Mouse (Mus musculus) forebrain, embryonic 14.5 days (tissue): ENCODE measurements at regions not wholly inside any gene's neighbourhood (a gene's known extent, or its start where the extent isn't known, plus 50 kb on each side); places are given as distances from the start of the nearest gene placed in this dataset.

Source experiments
- ATAC-seq: fragments of 200-750 bp; cut with Nextera tagmentation; 2 replicates; pipeline ENCODE4 v1.8.0; 2017; ENCODE audit warnings: mild to moderate bottlenecking, moderate library complexity
- DNase-seq: peaks from one replicate; pipeline ENCODE4 v3.0.0-alpha.2; 2015; ENCODE audit warnings: low spot score
- H3K27ac ChIP-seq: fragments of 300-500 bp; sonication (generic); 2 replicates; pipeline ENCODE4 v1.5.1; 2014; ENCODE audit warnings: low read depth, mild to moderate bottlenecking, control low read depth, low read length, moderate library complexity
- H3K27me3 ChIP-seq: fragments of 300-500 bp; sonication (generic); replicated peaks from 2 replicates; pipeline ENCODE4 v1.6.1; 2014; ENCODE audit warnings: low read length, control low read depth, mixed read lengths; ENCODE audit not compliant: control insufficient read depth, insufficient read depth
- H3K36me3 ChIP-seq: fragments of 300-500 bp; sonication (generic); 2 replicates; pipeline ENCODE4 v1.6.1; 2014; ENCODE audit warnings: low read length, control low read depth; ENCODE audit not compliant: control insufficient read depth, insufficient read depth
- H3K4me1 ChIP-seq: fragments of 300-500 bp; sonication (generic); 2 replicates; pipeline ENCODE4 v1.6.1; 2014; ENCODE audit warnings: antibody characterized with exemption, low read length, control low read depth; ENCODE audit not compliant: control insufficient read depth, insufficient read depth
- H3K4me2 ChIP-seq: fragments of 300-500 bp; sonication (generic); 2 replicates; pipeline ENCODE4 v1.6.1; 2014; ENCODE audit warnings: mild to moderate bottlenecking, control low read depth, low read length
- H3K4me3 ChIP-seq: fragments of 300-500 bp; sonication (generic); 2 replicates; pipeline ENCODE4 v1.5.1; 2014; ENCODE audit warnings: low read depth, low read length, control low read depth
- H3K9ac ChIP-seq: fragments of 300-500 bp; sonication (generic); 2 replicates; pipeline ENCODE4 v1.6.1; 2014; ENCODE audit warnings: mild to moderate bottlenecking, low read length, control low read depth, moderate library complexity
- H3K9me3 ChIP-seq: fragments of 300-500 bp; sonication (generic); replicated peaks from 2 replicates; pipeline ENCODE4 v1.6.1; 2016; ENCODE audit warnings: low read length, control low read depth, mixed read lengths; ENCODE audit not compliant: control insufficient read depth
- WGBS: fragments of 180-500 bp; shearing (Covaris S2); extraction: QIAGEN DNeasy Blood & Tissue Kit; methylation state at CpG from one replicate; pipeline ENCODE4 v1.1.7; 2014; 5-methylcytosine and 5-hydroxymethylcytosine counted together

DNA sequence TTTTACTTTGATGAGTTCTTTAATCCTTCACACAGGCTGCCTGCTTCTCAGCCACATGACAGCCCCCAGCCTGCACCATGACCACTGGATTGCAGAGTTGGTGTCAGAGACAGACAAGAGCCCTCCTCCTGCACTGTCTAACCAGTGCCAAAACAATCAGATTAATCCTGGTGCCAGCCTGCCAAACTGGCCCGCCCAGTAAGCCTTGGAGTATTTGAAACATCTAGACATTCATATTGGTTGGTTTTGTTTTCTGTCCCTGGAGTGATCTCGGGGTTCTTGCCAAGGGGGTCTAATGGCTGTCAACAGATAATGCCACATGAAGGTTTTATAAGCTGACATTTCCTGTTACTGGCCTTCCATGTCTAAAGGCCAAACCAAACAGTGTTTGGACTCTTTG lies 339.2 kb downstream of the Ankrd50 start:
- no peak overlapping the region for H3K4me3 ChIP-seq
- H3K9me3 ChIP-seq: no peaks in the 10 kb centered on the region
- DNase-seq (no peak), ATAC-seq (no peak)
- H3K9ac ChIP-seq: no peak overlapping the region
- WGBS: 75% methylated on average over 2 of the region's 2 CpGs
- H3K36me3 ChIP-seq: no peaks in the 10 kb centered on the region
- no peaks in the 10 kb centered on the region for H3K27me3 ChIP-seq
- no peak overlapping the region for H3K4me2 ChIP-seq
- H3K27ac ChIP-seq: no peak overlapping the region
- peaks cover 9% of the 10 kb centered on the region; the same call in 1 of the 2 replicates for H3K4me1 ChIP-seq

DNA sequence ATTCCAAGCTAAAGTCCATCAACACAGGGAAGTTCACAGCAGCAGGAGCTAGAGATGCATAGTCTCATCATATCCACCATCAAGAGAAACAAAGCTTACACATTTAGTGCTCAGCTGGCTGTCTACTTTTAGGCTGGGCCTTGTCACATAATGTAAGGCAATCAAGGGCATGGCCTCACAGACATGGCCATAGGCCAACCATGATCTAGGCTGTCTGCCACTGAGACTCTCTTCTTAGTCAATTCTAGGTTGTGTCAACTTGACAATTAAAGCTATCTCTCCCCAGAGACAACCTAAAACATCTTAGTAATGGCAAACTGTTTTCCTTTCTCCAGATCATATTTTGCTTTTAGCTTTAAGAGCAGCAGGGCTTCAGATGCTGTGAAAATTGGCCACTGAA lies 340.0 kb downstream of the Ankrd50 start:
- H3K36me3 ChIP-seq: no peaks in the 10 kb centered on the region
- no peak overlapping the region for H3K4me3 ChIP-seq
- ATAC-seq (no peak), DNase-seq (no peak)
- H3K4me2 ChIP-seq: no peak overlapping the region
- no peaks in the 10 kb centered on the region for H3K27me3 ChIP-seq
- H3K9ac ChIP-seq: no peak overlapping the region
- H3K4me1 ChIP-seq: peaks cover 9% of the 10 kb centered on the region; the same call in 1 of the 2 replicates
- H3K27ac ChIP-seq: no peak overlapping the region
- H3K9me3 ChIP-seq: no peaks in the 10 kb centered on the region

DNA sequence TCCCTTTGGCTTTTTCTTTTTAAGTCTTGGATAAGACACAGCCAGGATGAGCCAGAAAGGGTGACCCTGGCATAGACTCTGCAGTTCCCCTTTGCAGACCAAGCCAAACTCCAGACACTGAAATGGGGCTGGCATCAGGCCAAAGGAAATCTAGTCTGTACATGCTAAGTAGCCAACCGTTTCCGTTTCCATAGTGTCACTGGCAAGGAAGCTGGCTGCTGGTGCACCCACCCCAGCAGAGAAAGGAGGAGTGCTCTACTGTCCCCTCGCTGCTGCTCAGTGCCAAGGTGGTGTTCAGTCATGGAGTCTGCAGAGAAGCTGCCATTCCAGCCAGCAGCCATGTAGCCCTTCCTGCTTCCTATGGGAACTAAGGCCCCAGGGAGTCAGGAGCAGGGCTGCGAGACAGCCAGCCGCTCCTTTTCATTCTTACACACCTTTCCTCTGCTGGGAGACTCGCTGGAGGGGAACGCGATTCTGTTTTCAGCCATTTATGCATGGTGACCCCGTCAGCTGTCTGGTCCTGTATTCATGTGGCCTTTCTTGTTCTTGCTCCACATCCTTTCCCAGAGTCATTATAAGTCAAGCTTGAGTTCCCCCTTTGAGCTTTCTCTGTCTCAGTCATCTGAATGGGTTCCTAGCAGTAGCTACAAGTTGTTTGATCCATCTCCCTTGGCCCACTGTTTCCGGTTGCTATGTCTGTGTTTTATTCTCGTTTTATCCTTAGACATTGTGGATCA lies 341.3 kb downstream of the Ankrd50 start:
- H3K4me3 ChIP-seq: no peak overlapping the region
- no peaks in the 10 kb centered on the region for H3K36me3 ChIP-seq
- no peaks in the 10 kb centered on the region for H3K9me3 ChIP-seq
- WGBS: 31% methylated on average over 11 of the region's 11 CpGs
- H3K4me1 ChIP-seq: peaks cover 9% of the 10 kb centered on the region; the same call in 1 of the 2 replicates
- H3K9ac ChIP-seq: no peak overlapping the region
- H3K4me2 ChIP-seq: 0 out of 2 replicates have a peak overlapping the region, but pooled peaks have one; percentile 10
- H3K27ac ChIP-seq: no peak overlapping the region
- DNase-seq (peak; percentile 91), ATAC-seq (peak; percentile 88)
- H3K27me3 ChIP-seq: no peaks in the 10 kb centered on the region

DNA sequence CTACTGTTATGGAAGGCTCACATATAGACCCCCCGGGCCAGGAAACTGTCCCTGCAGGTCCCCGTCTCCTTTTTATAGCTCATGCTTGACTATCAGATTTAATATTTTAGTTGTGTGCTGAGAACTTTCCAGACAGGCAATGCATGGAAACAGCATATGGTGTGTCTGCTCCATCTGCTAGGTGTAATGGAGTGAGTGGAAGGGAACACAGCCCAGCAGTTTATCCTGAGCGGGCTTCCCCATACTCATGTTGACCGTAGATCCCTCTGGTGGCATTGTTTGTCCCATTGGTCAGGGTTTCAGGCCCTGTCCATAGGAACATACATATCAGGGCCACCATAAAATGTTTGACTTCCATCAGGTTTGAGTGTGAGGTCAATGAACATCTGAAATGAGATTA lies 345.3 kb downstream of the Ankrd50 start:
- Histone ChIP-seq H3K27ac (no peak overlapping the region), H3K4me2 (no peak overlapping the region), H3K9ac (no peak overlapping the region), H3K36me3 (no peaks in the 10 kb centered on the region), H3K9me3 (no peaks in the 10 kb centered on the region), H3K4me3 (no peak overlapping the region), H3K27me3 (no peaks in the 10 kb centered on the region), H3K4me1 (peaks cover 9% of the 10 kb centered on the region; the same call in 1 of the 2 replicates)
- 87% methylated on average over 4 of the region's 4 CpGs for WGBS
- DNase-seq (no peak), ATAC-seq (no peak)

DNA sequence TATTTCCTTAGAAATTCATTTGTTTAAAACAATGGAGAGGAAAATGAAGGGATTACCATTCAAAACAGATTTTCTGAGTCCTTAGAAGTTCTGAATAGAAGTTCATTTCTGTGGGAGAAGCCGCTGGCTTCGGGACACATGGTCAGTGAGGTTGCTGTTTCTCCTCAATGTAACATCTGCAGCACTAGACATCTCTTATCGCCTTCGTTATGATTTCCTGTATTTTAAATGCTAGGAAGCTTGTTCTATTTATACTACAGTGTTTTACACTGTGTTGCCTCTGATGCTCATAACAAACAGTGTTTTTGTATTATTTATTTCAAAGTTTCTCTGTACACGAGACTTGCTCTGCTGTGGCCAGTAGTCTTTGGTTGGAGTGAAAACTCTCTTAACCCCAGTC lies 346.6 kb downstream of the Ankrd50 start:
- 47% methylated on average over 5 of the region's 5 CpGs for WGBS

DNA sequence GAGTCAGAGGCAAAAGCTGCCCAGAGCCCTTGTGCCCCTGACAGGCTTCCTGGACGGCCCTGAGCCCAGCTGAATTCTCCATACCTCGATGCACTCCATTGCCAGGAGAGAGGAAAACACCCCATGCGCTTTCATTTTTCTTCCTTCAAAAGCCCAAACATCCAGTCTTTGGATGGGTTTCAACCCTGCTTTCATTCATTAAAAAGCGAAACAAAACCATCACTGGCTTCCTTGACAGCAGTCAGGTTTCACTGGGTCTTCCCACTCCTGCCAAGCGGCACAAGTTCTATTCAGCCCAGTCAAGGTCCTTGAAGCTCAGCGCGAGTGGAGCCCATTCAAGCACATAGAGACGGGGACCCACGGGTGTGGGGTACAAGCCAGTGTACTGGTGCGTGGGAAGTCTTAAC lies 348.8 kb downstream of the Ankrd50 start:
- DNase-seq: peak; percentile 36
- H3K4me3 ChIP-seq: no peak overlapping the region
- no peaks in the 10 kb centered on the region for H3K9me3 ChIP-seq
- ATAC-seq: no peak
- 49% methylated on average over 10 of the region's 10 CpGs for WGBS
- no peaks in the 10 kb centered on the region for H3K27me3 ChIP-seq
- no peak overlapping the region for H3K27ac ChIP-seq
- no peaks in the 10 kb centered on the region for H3K36me3 ChIP-seq
- H3K4me1 ChIP-seq: no peaks in the 10 kb centered on the region
- no peak overlapping the region for H3K9ac ChIP-seq
- H3K4me2 ChIP-seq: no peak overlapping the region

More for the DNA sequence above, 346.6 kb downstream of the Ankrd50 start:
- H3K4me2 ChIP-seq: no peak overlapping the region
- H3K27ac ChIP-seq: no peak overlapping the region
- no peaks in the 10 kb centered on the region for H3K9me3 ChIP-seq
- peaks cover 2% of the 10 kb centered on the region; the same call in 1 of the 2 replicates for H3K4me1 ChIP-seq
- ATAC-seq (no peak), DNase-seq (no peak)
- no peak overlapping the region for H3K4me3 ChIP-seq
- H3K9ac ChIP-seq: no peak overlapping the region
- no peaks in the 10 kb centered on the region for H3K27me3 ChIP-seq
- no peaks in the 10 kb centered on the region for H3K36me3 ChIP-seq

DNA sequence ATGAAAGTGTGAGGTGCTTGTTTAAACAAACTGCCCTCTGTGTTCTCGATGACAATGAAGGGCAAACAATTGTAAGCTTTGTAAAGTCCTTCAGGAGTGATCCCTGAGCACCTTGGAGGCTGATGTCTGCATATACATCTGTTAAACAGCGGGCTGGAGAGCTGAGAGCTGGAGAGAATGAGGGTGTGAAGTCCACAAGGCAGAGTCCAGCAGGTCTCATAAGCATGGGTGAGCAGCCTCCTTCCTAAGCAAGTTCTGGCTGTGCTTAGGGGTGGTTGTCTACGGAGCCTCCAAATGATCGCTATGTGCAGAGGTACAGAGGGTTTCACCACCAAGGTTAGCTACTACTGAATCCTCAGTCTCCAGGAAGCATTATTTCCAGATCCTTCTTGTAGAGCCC lies 350.2 kb downstream of the Ankrd50 start:
- Histone ChIP-seq H3K9ac (no peak overlapping the region), H3K4me2 (no peak overlapping the region), H3K36me3 (no peaks in the 10 kb centered on the region), H3K27me3 (no peaks in the 10 kb centered on the region), H3K27ac (no peak overlapping the region), H3K4me1 (no peaks in the 10 kb centered on the region), H3K4me3 (no peak overlapping the region), H3K9me3 (no peaks in the 10 kb centered on the region)
- ATAC-seq (no peak), DNase-seq (no peak)
- 91% methylated on average over 4 of the region's 4 CpGs for WGBS

DNA sequence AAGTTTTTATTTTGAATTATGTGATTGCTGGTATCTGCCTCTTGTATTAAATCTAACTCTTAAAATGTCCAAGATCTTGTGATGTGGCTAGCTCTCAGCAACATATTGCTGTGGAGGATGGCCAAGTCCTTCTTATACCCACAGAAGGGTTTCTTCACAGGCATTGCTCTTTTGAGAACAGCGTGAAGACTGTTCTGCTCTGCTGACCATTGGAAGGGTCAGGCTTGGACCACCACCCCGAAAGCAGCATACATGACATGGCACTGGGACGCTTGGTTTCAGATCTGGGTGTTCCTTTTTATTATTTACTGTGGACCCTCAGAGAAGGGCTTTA lies 352.8 kb downstream of the Ankrd50 start:
- Histone ChIP-seq H3K4me1 (no peaks in the 10 kb centered on the region), H3K27me3 (no peaks in the 10 kb centered on the region), H3K4me3 (no peak overlapping the region), H3K27ac (no peak overlapping the region), H3K36me3 (no peaks in the 10 kb centered on the region), H3K9me3 (no peaks in the 10 kb centered on the region), H3K9ac (no peak overlapping the region), H3K4me2 (no peak overlapping the region)
- DNase-seq: no peak
- no peak for ATAC-seq
- WGBS: 90% methylated on average over 3 of the region's 3 CpGs

DNA sequence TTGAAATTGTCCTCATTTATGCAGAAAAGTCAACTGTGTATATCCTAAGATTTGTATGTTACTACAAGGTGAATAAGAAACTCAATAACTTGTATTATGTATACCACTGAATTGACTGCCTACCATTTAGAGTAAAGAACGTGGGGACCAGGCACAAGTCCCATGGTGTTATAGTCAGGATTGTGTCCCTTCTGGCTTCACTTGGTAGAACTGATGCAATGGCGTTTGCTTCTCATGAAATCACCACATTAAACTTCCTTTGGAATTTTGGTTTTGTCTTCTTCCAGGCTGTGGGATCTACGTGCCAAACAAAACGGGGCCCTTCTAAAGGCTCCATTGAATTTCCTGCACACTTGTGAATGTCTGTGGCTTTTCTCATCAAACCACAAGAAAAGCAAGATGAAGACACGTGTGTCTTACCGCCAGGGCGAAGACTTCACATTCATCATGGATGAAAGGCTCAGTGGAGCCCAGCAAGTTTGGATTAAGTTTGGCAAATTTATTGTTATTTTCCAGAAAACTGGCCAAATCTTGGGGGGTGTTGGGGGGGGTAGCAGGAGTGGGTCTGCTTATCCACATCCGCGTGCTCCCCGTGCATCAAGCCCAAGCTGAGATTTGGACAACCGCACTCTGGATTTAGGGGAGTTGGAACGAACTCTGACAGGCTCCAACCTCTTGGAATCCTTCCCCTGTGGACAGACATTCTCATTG lies 353.3 kb downstream of the Ankrd50 start:
- ATAC-seq (no peak), DNase-seq (no peak)
- no peaks in the 10 kb centered on the region for H3K4me1 ChIP-seq
- H3K9me3 ChIP-seq: no peaks in the 10 kb centered on the region
- H3K27ac ChIP-seq: no peak overlapping the region
- no peak overlapping the region for H3K4me2 ChIP-seq
- H3K9ac ChIP-seq: no peak overlapping the region
- no peaks in the 10 kb centered on the region for H3K27me3 ChIP-seq
- no peaks in the 10 kb centered on the region for H3K36me3 ChIP-seq
- WGBS: 90% methylated on average over 12 of the region's 12 CpGs
- H3K4me3 ChIP-seq: no peak overlapping the region
